ENCODE assay signal across 9 mouse cellular contexts in genomic region chr2:90583628-90584131, GRCm38 (mm10). TPM values are rescaled to one million over a fixed set of nuclear protein-coding genes. Genes with fewer than 3 reads are reported as not detected.
DNase-seq lines count a peak whose midpoint lies in the region; ATAC-seq lines count a peak whose summit lies in the region.
"Had no signal": no experiment of that assay in that cellular context is flagged by ENCODE, and none has a peak within 500 bp of the region (broad histone marks: within the 10 kb centered on the region; RNA-seq: fewer than 3 reads in every experiment).

No protein-coding gene starts in this region.

- peak; percentile 67 for ATAC-seq in neutrophil, adult 5-6 weeks (ENCODE audit: extremely low read depth, insufficient number of reproducible peaks, low FRiP score, poor library complexity, severe bottlenecking)
- ATAC-seq: forebrain, embryonic 14.5 days had no signal

- peak; percentile 56 for DNase-seq in kidney, adult 11 months
- no peak for DNase-seq in kidney, postnatal 14 days
- peak; percentile 91 for DNase-seq in Muller cell, postnatal 12 days (ENCODE audit: inconsistent ontology term)
- peak; percentile 48 for DNase-seq in kidney, adult 9 months
- DNase-seq in thymus, postnatal 14 days, result no peak
- no peak for DNase-seq in thymus, adult 18-20 months
- DNase-seq: adrenal gland, postnatal 25 days had no signal

RNA-seq across cellular contexts. Expression of gene Ptprj, which starts 3.2 kb away (rescaled TPM):
- 93.1 and 93.8 TPM in 2 replicates for total RNA-seq in neutrophil, adult 5-6 weeks (2017)

Comparison
In these comparisons a context has a peak if more than half of its experiments do, and no peak if none do; other contexts are left out.
1. DNase-seq: peak in kidney, adult 11 months (single experiment), Muller cell, postnatal 12 days (single experiment) and kidney, adult 9 months (single experiment); none in kidney, postnatal 14 days (single experiment), thymus, postnatal 14 days (single experiment) and thymus, adult 18-20 months (0 of 2).